Mouse (Mus musculus): ENCODE data around the gene Wt1. TPM values are rescaled to one million over a fixed set of nuclear protein-coding genes. Genes with fewer than 3 reads are reported as not detected.

The Wt1 gene
- polyA plus RNA-seq, 1 experiment, result 18.5 TPM

- TF ChIP-seq CTCF (IDR thresholded peaks at IDR 0.05; ENCODE audit: extremely low read depth, insufficient read depth, insufficient read length, insufficient replicate concordance) (no peak), POLR2A (IDR thresholded peaks at IDR 0.05; ENCODE audit: low read depth, low read length) (no peak)
- Histone ChIP-seq H3K27ac (ENCODE audit: insufficient read depth, low read length) (no peak overlapping the region), H3K36me3 (ENCODE audit: control insufficient read depth, insufficient read depth, low read length) (no peaks in the 10 kb centered on the region), H3K4me3 (ENCODE audit: extremely low read depth, insufficient read depth, insufficient read length) (no peak overlapping the region), H3K27me3 (ENCODE audit: control insufficient read depth, insufficient read depth, low read length) (no peaks in the 10 kb centered on the region), H3K4me1 (ENCODE audit: control insufficient read depth, insufficient read depth, insufficient read length) (no peaks in the 10 kb centered on the region)
- no peak for DNase-seq (ENCODE audit: low read depth in 1 of 2, low spot score in 2 of 2)
- 72% methylated on average over 3 of the region's 3 CpGs for WGBS
These were observed 41.8 kb downstream of the Wt1 start for GRCm38 (mm10) chr2:105168137-105168536.

- Histone ChIP-seq H3K4me1 (ENCODE audit: control insufficient read depth, insufficient read depth, insufficient read length) (no peaks in the 10 kb centered on the region), H3K27me3 (ENCODE audit: control insufficient read depth, insufficient read depth, low read length) (no peaks in the 10 kb centered on the region), H3K36me3 (ENCODE audit: control insufficient read depth, insufficient read depth, low read length) (no peaks in the 10 kb centered on the region), H3K27ac (ENCODE audit: insufficient read depth, low read length) (no peak overlapping the region), H3K4me3 (ENCODE audit: extremely low read depth, insufficient read depth, insufficient read length) (no peak overlapping the region)
- WGBS, result 80% methylated on average over 2 of the region's 2 CpGs
- TF ChIP-seq POLR2A (IDR thresholded peaks at IDR 0.05; ENCODE audit: low read depth, low read length) (no peak), CTCF (IDR thresholded peaks at IDR 0.05; ENCODE audit: extremely low read depth, insufficient read depth, insufficient read length, insufficient replicate concordance) (no peak)
- no peak for DNase-seq (ENCODE audit: low read depth in 1 of 2, low spot score in 2 of 2)
These were observed 47.9 kb downstream of the Wt1 start for GRCm38 (mm10) chr2:105174254-105174653.

GRCm38 (mm10) chr2:105178871-105179270, 52.5 kb downstream of the Wt1 start:
- no peak for TF ChIP-seq POLR2A (IDR thresholded peaks at IDR 0.05; ENCODE audit: low read depth, low read length)
- Histone ChIP-seq H3K27me3 (ENCODE audit: control insufficient read depth, insufficient read depth, low read length) (no peaks in the 10 kb centered on the region), H3K27ac (ENCODE audit: insufficient read depth, low read length) (no peak overlapping the region), H3K4me3 (ENCODE audit: extremely low read depth, insufficient read depth, insufficient read length) (no peak overlapping the region), H3K36me3 (ENCODE audit: control insufficient read depth, insufficient read depth, low read length) (no peaks in the 10 kb centered on the region), H3K4me1 (ENCODE audit: control insufficient read depth, insufficient read depth, insufficient read length) (no peaks in the 10 kb centered on the region)
- WGBS, result 92% methylated on average over 12 of the region's 12 CpGs
- no peak for DNase-seq (ENCODE audit: low read depth in 1 of 2, low spot score in 2 of 2)

- no peaks in the 10 kb centered on the region for H3K36me3 ChIP-seq (ENCODE audit: control insufficient read depth, insufficient read depth, low read length)
- 68% methylated on average over 6 of the region's 6 CpGs for WGBS
- TF ChIP-seq CTCF (IDR thresholded peaks at IDR 0.05; ENCODE audit: extremely low read depth, insufficient read depth, insufficient read length, insufficient replicate concordance) (no peak), POLR2A (IDR thresholded peaks at IDR 0.05; ENCODE audit: low read depth, low read length) (no peak)
- no peak for DNase-seq (ENCODE audit: low read depth in 1 of 2, low spot score in 2 of 2)
- H3K4me1 ChIP-seq (ENCODE audit: control insufficient read depth, insufficient read depth, insufficient read length), result no peaks in the 10 kb centered on the region
- H3K27me3 ChIP-seq (ENCODE audit: control insufficient read depth, insufficient read depth, low read length), result no peaks in the 10 kb centered on the region
- no peak overlapping the region for H3K27ac ChIP-seq (ENCODE audit: insufficient read depth, low read length)
- no peak overlapping the region for H3K4me3 ChIP-seq (ENCODE audit: extremely low read depth, insufficient read depth, insufficient read length)
These were observed 56.2 kb downstream of the Wt1 start for GRCm38 (mm10) chr2:105182501-105182900.

GRCm38 (mm10) chr2:105185140-105185539, 58.8 kb downstream of the Wt1 start:
- TF ChIP-seq CTCF (IDR thresholded peaks at IDR 0.05; ENCODE audit: extremely low read depth, insufficient read depth, insufficient read length, insufficient replicate concordance) (no peak), POLR2A (IDR thresholded peaks at IDR 0.05; ENCODE audit: low read depth, low read length) (no peak)
- H3K4me1 ChIP-seq (ENCODE audit: control insufficient read depth, insufficient read depth, insufficient read length), result no peaks in the 10 kb centered on the region
- 10% methylated on average over 3 of the region's 3 CpGs for WGBS
- no peak for DNase-seq (ENCODE audit: low read depth in 1 of 2, low spot score in 2 of 2)
- H3K36me3 ChIP-seq (ENCODE audit: control insufficient read depth, insufficient read depth, low read length), result no peaks in the 10 kb centered on the region
- H3K4me3 ChIP-seq (ENCODE audit: extremely low read depth, insufficient read depth, insufficient read length), result no peak overlapping the region
- H3K27me3 ChIP-seq (ENCODE audit: control insufficient read depth, insufficient read depth, low read length), result no peaks in the 10 kb centered on the region
- H3K27ac ChIP-seq (ENCODE audit: insufficient read depth, low read length), result no peak overlapping the region

GRCm38 (mm10) chr2:105185768-105186529, 59.6 kb downstream of the Wt1 start:
- Histone ChIP-seq H3K27me3 (ENCODE audit: control insufficient read depth, insufficient read depth, low read length) (no peaks in the 10 kb centered on the region), H3K27ac (ENCODE audit: insufficient read depth, low read length) (no peak overlapping the region), H3K4me3 (ENCODE audit: extremely low read depth, insufficient read depth, insufficient read length) (no peak overlapping the region), H3K36me3 (ENCODE audit: control insufficient read depth, insufficient read depth, low read length) (no peaks in the 10 kb centered on the region), H3K4me1 (ENCODE audit: control insufficient read depth, insufficient read depth, insufficient read length) (no peaks in the 10 kb centered on the region)
- DNase-seq (ENCODE audit: low read depth in 1 of 2, low spot score in 2 of 2), result no peak
- no peak for TF ChIP-seq POLR2A (IDR thresholded peaks at IDR 0.05; ENCODE audit: low read depth, low read length)
- no peak for TF ChIP-seq CTCF (IDR thresholded peaks at IDR 0.05; ENCODE audit: extremely low read depth, insufficient read depth, insufficient read length, insufficient replicate concordance)
- 88% methylated on average over 13 of the region's 13 CpGs for WGBS

GRCm38 (mm10) chr2:105186591-105186990, 60.3 kb downstream of the Wt1 start:
- H3K4me3 ChIP-seq (ENCODE audit: extremely low read depth, insufficient read depth, insufficient read length), result no peak overlapping the region
- TF ChIP-seq POLR2A (IDR thresholded peaks at IDR 0.05; ENCODE audit: low read depth, low read length) (no peak), CTCF (IDR thresholded peaks at IDR 0.05; ENCODE audit: extremely low read depth, insufficient read depth, insufficient read length, insufficient replicate concordance) (no peak)
- 91% methylated on average over 5 of the region's 5 CpGs for WGBS
- no peaks in the 10 kb centered on the region for H3K36me3 ChIP-seq (ENCODE audit: control insufficient read depth, insufficient read depth, low read length)
- no peak overlapping the region for H3K27ac ChIP-seq (ENCODE audit: insufficient read depth, low read length)
- H3K27me3 ChIP-seq (ENCODE audit: control insufficient read depth, insufficient read depth, low read length), result no peaks in the 10 kb centered on the region
- no peaks in the 10 kb centered on the region for H3K4me1 ChIP-seq (ENCODE audit: control insufficient read depth, insufficient read depth, insufficient read length)
- DNase-seq (ENCODE audit: low read depth in 1 of 2, low spot score in 2 of 2), result no peak
